Mouse (Mus musculus): Measurements from ENCODE around the gene Srrd. TPM values are rescaled to one million over a fixed set of nuclear protein-coding genes. Genes with fewer than 3 reads are reported as not detected.

Gene Srrd
- 26.3 and 30.0 TPM in 2 replicates for polyA plus RNA-seq (2015; fragmentation: Nextera tagmentation; extraction: Ambion mirVana)

DNA sequence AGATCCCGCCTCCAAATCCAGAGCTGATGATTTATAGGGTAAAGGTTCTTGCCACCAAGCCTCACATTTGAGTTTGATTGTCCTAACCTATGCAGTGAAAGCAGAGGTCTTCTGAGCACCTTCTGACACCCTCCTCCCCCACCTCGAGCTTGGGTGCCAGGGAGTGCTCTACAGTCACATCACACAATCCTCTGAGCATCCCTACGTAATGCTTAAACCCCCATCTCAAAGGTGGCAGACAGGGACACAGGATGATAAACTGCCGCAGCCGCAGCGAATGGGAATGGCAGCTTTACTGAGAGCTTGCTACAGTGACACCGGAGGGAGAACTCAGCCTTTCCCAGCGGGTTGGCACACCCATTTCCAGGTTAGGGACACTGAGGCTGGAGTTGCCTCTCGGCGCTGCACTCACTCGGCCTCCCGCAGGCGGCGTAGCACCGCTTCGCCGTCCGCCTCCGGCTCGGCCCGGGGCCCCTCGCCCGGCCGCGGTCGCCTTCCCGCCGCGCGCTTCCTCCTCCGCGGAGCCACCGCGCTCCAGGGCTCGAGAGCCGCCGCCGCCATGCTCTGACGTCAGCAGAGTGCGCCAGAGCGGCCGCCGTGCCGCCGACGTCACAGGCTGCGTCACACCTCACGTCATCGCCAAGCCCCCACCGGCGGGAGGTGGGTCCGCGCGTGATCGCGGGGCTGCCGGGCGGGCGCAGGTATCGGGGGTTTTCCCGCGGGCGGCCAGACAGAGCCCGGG lies at the start of gene Srrd, which contains the start of gene Hps4:
TSS of gene Srrd (minus strand) at position 578 of the 742 bp plus-strand sequence.
TSS of gene Hps4 (plus strand) at position 621 of the 742 bp plus-strand sequence.
- Histone ChIP-seq H3K4me1 (replicated peaks; ENCODE audit: insufficient read depth, low read length) (peaks cover 8% of the 10 kb centered on the region; the same call in 1 of the 2 replicates), H3K4me2 (ENCODE audit: low read length) (peak within 1 kb of the TSS; percentile 75), H3K27ac (peak within 1 kb of the TSS; percentile 9; the same call in 1 of the 2 replicates), H3K9me3 (replicated peaks; ENCODE audit: low read length) (no peaks in the 10 kb centered on the region), H3K9ac (ENCODE audit: low read depth, low read length) (peak within 1 kb of the TSS; percentile 75), H3K27me3 (ENCODE audit: insufficient read depth, low read length) (no peaks in the 10 kb centered on the region), H3K4me3 (replicated peaks; ENCODE audit: low read depth, low read length) (peak within 1 kb of the TSS; percentile 73), H3K36me3 (ENCODE audit: insufficient read depth, low read length) (peaks cover 16% of the 10 kb centered on the region)
- ATAC-seq (replicated peaks; ENCODE audit: low FRiP score, low read depth) (peak; percentile 55), DNase-seq (ENCODE audit: low spot score) (peak; percentile 51)
- WGBS, result 2% methylated on average over 63 of the region's 64 CpGs
- no peak for TF ChIP-seq CTCF (IDR thresholded peaks at IDR 0.05; ENCODE audit: low read depth)

DNA sequence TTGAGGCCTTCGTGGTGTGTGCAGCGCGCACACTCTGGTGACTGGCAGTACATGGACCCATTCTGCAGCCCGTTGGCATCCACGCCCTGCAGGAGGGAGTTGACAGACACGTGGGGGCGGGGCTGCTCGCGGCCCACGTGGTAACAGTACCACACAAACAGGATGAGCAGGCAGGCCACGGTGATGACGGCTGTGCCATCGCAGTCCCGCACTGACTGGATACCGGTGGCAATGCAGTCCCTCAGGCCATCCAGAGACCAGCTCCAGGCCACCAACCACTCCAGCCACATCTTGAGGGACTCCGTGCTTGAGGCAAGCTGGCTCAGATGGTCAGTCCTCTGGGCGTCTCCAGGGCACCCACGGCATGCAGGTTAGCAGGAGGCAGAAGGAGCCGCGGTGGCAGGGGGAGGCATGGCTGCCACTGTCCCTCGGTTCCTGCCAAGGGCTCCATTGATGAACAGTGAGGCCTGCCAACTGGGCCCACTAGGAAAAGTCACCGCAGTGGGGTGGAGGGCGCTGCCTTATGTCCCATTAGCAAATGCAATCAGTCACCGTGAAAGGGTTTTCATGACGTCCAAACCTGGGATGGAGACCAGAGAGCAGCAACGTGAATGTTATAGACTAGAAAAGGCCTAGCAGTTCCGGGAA lies 49.0 kb upstream of the Srrd start:
- 74% methylated on average over 27 of the region's 27 CpGs for WGBS
- Histone ChIP-seq H3K36me3 (ENCODE audit: insufficient read depth, low read length) (no peaks in the 10 kb centered on the region), H3K4me2 (ENCODE audit: low read length) (no peak overlapping the region), H3K4me3 (replicated peaks; ENCODE audit: low read depth, low read length) (no peak overlapping the region), H3K9ac (ENCODE audit: low read depth, low read length) (no peak overlapping the region), H3K27ac (no peak overlapping the region), H3K9me3 (replicated peaks; ENCODE audit: low read length) (no peaks in the 10 kb centered on the region), H3K27me3 (ENCODE audit: insufficient read depth, low read length) (peaks cover 4% of the 10 kb centered on the region), H3K4me1 (replicated peaks; ENCODE audit: insufficient read depth, low read length) (no peaks in the 10 kb centered on the region; the same call in 1 of the 2 replicates)
- ATAC-seq (replicated peaks; ENCODE audit: low FRiP score, low read depth) (no peak), DNase-seq (ENCODE audit: low spot score) (no peak)
- TF ChIP-seq CTCF (IDR thresholded peaks at IDR 0.05; ENCODE audit: low read depth), result no peak

DNA sequence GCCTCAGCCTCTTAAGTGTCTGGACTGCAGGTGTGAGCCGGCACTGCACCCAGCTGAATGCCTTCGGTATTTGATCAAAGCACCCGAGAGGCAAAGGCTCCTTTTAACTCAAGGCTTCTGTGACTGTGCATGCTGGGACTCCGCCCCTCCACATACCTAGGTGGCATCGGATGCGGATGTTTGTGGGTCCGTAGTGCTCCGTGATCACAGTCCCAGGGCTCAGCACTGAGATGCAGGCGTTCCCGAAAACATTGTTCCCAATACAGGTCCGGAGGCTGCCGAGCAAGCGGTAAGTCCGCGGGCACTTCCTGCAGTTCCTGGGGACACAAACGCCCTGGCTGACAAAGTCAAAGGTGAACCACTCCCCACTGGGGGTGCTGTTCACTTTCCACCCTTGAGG lies 48.2 kb upstream of the Srrd start:
- H3K4me3 ChIP-seq (replicated peaks; ENCODE audit: low read depth, low read length), result no peak overlapping the region
- WGBS, result 68% methylated on average over 16 of the region's 16 CpGs
- ATAC-seq (replicated peaks; ENCODE audit: low FRiP score, low read depth) (no peak), DNase-seq (ENCODE audit: low spot score) (no peak)
- no peak for TF ChIP-seq CTCF (IDR thresholded peaks at IDR 0.05; ENCODE audit: low read depth)
- H3K4me2 ChIP-seq (ENCODE audit: low read length), result no peak overlapping the region
- no peak overlapping the region for H3K9ac ChIP-seq (ENCODE audit: low read depth, low read length)
- no peak overlapping the region for H3K27ac ChIP-seq
- H3K36me3 ChIP-seq (ENCODE audit: insufficient read depth, low read length), result no peaks in the 10 kb centered on the region
- peaks cover 4% of the 10 kb centered on the region for H3K27me3 ChIP-seq (ENCODE audit: insufficient read depth, low read length)
- H3K4me1 ChIP-seq (replicated peaks; ENCODE audit: insufficient read depth, low read length), result no peaks in the 10 kb centered on the region; the same call in 1 of the 2 replicates
- no peaks in the 10 kb centered on the region for H3K9me3 ChIP-seq (replicated peaks; ENCODE audit: low read length)

DNA sequence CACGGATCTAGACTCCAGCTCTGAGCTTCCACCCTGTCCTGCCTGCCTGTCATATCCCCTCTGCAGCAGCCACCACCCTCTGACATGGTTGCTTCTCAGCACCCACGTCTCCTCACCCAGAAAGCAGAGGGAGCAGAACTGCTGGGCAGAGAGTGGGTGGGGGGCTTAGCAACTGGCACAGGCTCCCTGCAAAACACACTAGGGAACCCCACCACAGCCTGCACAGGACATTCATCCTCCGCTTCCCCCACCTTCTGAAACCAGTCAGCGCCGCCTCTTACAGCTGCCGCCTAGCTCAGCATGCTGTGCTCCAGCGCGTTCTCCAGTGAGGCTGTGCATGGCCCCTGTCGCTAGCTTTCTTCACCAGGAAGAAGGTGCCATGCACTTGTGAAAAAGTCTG lies 46.5 kb upstream of the Srrd start:
- Histone ChIP-seq H3K36me3 (ENCODE audit: insufficient read depth, low read length) (no peaks in the 10 kb centered on the region), H3K9me3 (replicated peaks; ENCODE audit: low read length) (no peaks in the 10 kb centered on the region), H3K27ac (no peak overlapping the region), H3K27me3 (ENCODE audit: insufficient read depth, low read length) (peaks cover 4% of the 10 kb centered on the region), H3K4me1 (replicated peaks; ENCODE audit: insufficient read depth, low read length) (no peaks in the 10 kb centered on the region; the same call in 1 of the 2 replicates), H3K9ac (ENCODE audit: low read depth, low read length) (no peak overlapping the region), H3K4me3 (replicated peaks; ENCODE audit: low read depth, low read length) (no peak overlapping the region), H3K4me2 (ENCODE audit: low read length) (no peak overlapping the region)
- no peak for DNase-seq (ENCODE audit: low spot score)
- ATAC-seq (replicated peaks; ENCODE audit: low FRiP score, low read depth), result no peak
- WGBS, result 73% methylated on average over 9 of the region's 9 CpGs
- no peak for TF ChIP-seq CTCF (IDR thresholded peaks at IDR 0.05; ENCODE audit: low read depth)

DNA sequence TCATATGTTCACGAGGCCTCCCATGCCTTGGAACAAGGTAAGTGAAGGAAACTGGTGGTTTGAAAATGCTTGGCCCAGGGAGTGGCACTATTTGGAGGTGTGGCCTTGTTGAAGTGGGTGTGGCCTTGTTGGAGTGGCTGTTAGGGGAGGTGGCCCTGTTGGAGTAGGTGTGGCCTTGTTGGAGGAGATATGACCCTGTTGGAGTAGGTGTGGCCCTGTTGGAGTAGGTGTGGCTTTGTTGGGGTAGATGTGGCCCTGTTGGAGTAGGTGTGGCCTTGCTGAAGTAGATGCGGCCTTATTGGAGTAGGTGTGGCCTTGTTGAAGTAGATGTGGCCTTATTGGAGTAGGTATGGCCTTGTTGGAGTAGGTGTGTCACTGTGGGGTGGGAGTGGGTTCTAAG lies 43.1 kb upstream of the Srrd start:
- Histone ChIP-seq H3K27me3 (ENCODE audit: insufficient read depth, low read length) (no peaks in the 10 kb centered on the region), H3K9me3 (replicated peaks; ENCODE audit: low read length) (no peaks in the 10 kb centered on the region), H3K4me3 (replicated peaks; ENCODE audit: low read depth, low read length) (no peak overlapping the region), H3K27ac (no peak overlapping the region), H3K9ac (ENCODE audit: low read depth, low read length) (no peak overlapping the region), H3K4me2 (ENCODE audit: low read length) (no peak overlapping the region), H3K4me1 (replicated peaks; ENCODE audit: insufficient read depth, low read length) (no peaks in the 10 kb centered on the region), H3K36me3 (ENCODE audit: insufficient read depth, low read length) (no peaks in the 10 kb centered on the region)
- DNase-seq (ENCODE audit: low spot score) (no peak), ATAC-seq (replicated peaks; ENCODE audit: low FRiP score, low read depth) (no peak)
- TF ChIP-seq CTCF (IDR thresholded peaks at IDR 0.05; ENCODE audit: low read depth), result no peak
- 83% methylated on average over 2 of the region's 2 CpGs for WGBS

DNA sequence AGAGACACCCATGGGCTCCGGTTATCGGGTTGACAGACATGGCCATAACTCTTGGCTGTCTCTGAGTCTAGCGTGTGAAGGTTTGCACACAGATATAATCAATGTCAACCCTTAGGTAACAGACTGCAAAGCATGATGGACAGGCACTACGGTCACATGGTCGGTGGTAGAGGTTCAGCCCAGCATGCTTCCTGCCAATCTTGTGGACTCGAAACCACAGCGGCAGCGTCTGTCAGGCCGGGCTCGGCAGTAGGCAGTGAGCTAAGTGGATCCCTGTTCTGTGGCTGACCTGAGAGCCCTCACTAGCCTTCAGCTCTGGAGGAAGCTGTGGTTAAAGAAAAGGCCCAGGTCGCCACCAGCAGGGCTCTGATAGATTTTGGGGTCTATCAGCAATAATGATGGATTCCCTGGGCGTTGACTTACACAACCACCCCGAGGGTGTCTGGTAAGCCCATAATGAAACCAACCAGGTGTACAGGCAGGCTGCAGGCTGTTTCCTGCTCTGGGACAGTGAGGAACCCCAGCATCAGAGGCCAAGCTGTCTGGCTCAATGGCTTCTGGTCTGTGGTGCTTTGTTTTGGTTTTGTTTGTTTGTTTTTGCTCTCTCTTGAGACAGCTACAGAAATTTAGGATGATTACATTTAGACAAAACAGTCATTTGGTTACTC lies 42.1 kb upstream of the Srrd start:
- DNase-seq (ENCODE audit: low spot score) (no peak), ATAC-seq (replicated peaks; ENCODE audit: low FRiP score, low read depth) (no peak)
- H3K4me2 ChIP-seq (ENCODE audit: low read length), result no peak overlapping the region
- no peak overlapping the region for H3K4me3 ChIP-seq (replicated peaks; ENCODE audit: low read depth, low read length)
- TF ChIP-seq CTCF (IDR thresholded peaks at IDR 0.05; ENCODE audit: low read depth), result no peak
- no peaks in the 10 kb centered on the region for H3K9me3 ChIP-seq (replicated peaks; ENCODE audit: low read length)
- H3K36me3 ChIP-seq (ENCODE audit: insufficient read depth, low read length), result no peaks in the 10 kb centered on the region
- no peaks in the 10 kb centered on the region for H3K27me3 ChIP-seq (ENCODE audit: insufficient read depth, low read length)
- no peak overlapping the region for H3K27ac ChIP-seq
- H3K9ac ChIP-seq (ENCODE audit: low read depth, low read length), result no peak overlapping the region
- 87% methylated on average over 13 of the region's 13 CpGs for WGBS
- H3K4me1 ChIP-seq (replicated peaks; ENCODE audit: insufficient read depth, low read length), result no peaks in the 10 kb centered on the region
